Mouse (Mus musculus) forebrain, embryonic 12.5 days (tissue): ENCODE measurements around the gene Tspyl3. TPM values are rescaled to one million over a fixed set of nuclear protein-coding genes. Genes with fewer than 3 reads are reported as not detected.

ENCODE experiments used
- ATAC-seq: fragments of 200-750 bp; cut with Nextera tagmentation; 2 replicates; pipeline ENCODE4 v1.8.0; 2017; ENCODE audit warnings: moderate TSS enrichment; ENCODE audit not compliant: low FRiP score
- H3K27ac ChIP-seq: fragments of 300-500 bp; sonication (generic); 2 replicates; pipeline ENCODE4 v1.5.1; 2016; ENCODE audit warnings: mild to moderate bottlenecking
- H3K27me3 ChIP-seq: fragments of 300-500 bp; sonication (generic); 2 replicates; pipeline ENCODE4 v1.6.1; 2016; ENCODE audit warnings: mild to moderate bottlenecking
- H3K36me3 ChIP-seq: fragments of 300-500 bp; sonication (generic); replicated peaks from 2 replicates; pipeline ENCODE4 v1.6.1; 2016; ENCODE audit warnings: mild to moderate bottlenecking
- H3K4me1 ChIP-seq: fragments of 300-500 bp; sonication (generic); 2 replicates; pipeline ENCODE4 v1.6.1; 2016
- H3K4me2 ChIP-seq: fragments of 300-500 bp; sonication (generic); 2 replicates; pipeline ENCODE4 v1.6.1; 2016; ENCODE audit warnings: mild to moderate bottlenecking, moderate library complexity
- H3K4me3 ChIP-seq: fragments of 300-500 bp; sonication (generic); replicated peaks from 2 replicates; pipeline ENCODE4 v1.5.1; 2016; ENCODE audit warnings: mild to moderate bottlenecking
- H3K9ac ChIP-seq: fragments of 300-500 bp; sonication (generic); 2 replicates; pipeline ENCODE4 v1.6.1; 2016; ENCODE audit warnings: mild to moderate bottlenecking
- H3K9me3 ChIP-seq: fragments of 300-500 bp; sonication (generic); 2 replicates; pipeline ENCODE4 v1.6.1; 2016
- WGBS: fragments of 180-500 bp; shearing (Covaris S2); methylation state at CpG from one replicate; pipeline ENCODE4 v1.1.7; 2016; 5-methylcytosine and 5-hydroxymethylcytosine counted together
- polyA plus RNA-seq: library from polyadenylated mRNA; unstranded; fragments of >200 nt; fragmentation: Nextera tagmentation; extraction: Ambion mirVana; gene quantifications from 2 replicates; pipeline ENCODE4 v1.2.1, GENCODE M21; 2016

Tspyl3 gene
- polyA plus RNA-seq, 1 experiment from 2014 or later = 9.5 TPM

DNA sequence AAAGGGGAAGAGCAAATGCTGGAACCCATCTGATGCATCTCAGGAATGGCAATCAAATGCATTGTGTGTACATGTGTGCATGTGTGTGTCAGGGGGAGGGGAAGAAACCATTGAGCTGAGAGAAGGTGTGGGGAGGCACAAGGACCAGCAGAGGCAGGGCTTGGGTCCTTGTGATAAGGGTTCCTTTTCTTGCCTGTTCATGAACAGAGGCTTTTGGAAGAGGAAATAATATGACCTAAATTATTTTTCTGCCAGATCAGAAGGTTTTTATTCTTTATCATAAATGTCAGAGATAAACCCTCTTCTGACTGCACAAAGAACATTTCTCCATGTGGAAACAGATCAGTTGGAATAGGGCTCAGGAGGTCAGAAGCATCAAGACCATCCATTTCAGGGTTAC, 3.1 kb downstream of the Tspyl3 start:
- no peaks in the 10 kb centered on the region for H3K27me3 ChIP-seq

DNA sequence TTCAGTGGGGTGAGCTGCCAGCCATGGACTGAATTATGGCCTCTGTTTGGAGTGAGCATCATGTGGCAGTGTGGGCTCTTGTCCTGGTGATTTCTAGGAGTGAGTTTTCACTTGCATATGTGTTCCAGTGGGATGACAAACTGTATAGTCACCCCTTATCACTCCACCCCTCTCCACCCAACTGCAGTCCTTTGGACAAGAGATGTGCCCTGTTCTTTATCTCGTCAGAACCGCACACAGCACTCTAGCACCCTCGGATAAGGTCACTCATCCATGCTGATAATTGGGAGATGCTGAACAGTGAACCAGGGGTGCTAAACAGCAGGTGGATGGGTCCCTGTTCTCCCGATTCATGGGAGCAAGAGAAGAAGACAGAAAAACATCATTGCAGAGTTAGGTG, 3.6 kb downstream of the Tspyl3 start:
- ATAC-seq = no peak
- no peak overlapping the region for H3K27ac ChIP-seq
- no peak overlapping the region for H3K4me2 ChIP-seq
- 87% methylated on average over 4 of the region's 4 CpGs for WGBS
- 0 out of 2 replicates have a peak, but pooled peaks cover under 1% of the 10 kb centered on the region for H3K36me3 ChIP-seq
- H3K9me3 ChIP-seq = no peaks in the 10 kb centered on the region
- H3K4me1 ChIP-seq = peaks cover 14% of the 10 kb centered on the region
- H3K27me3 ChIP-seq = no peaks in the 10 kb centered on the region
- no peak overlapping the region for H3K9ac ChIP-seq
- no peak overlapping the region for H3K4me3 ChIP-seq

More for the DNA sequence above, 3.1 kb downstream of the Tspyl3 start:
- Histone ChIP-seq H3K4me1 (peaks cover 14% of the 10 kb centered on the region), H3K4me3 (no peak overlapping the region), H3K4me2 (no peak overlapping the region), H3K9ac (no peak overlapping the region), H3K9me3 (no peaks in the 10 kb centered on the region), H3K36me3 (peaks cover 5% of the 10 kb centered on the region; the same call in 1 of the 2 replicates), H3K27ac (no peak overlapping the region)
- ATAC-seq = no peak

GRCm38 (mm10) chr2:153218516-153218915, 6.7 kb downstream of the Tspyl3 start:
- no peak for ATAC-seq
- Histone ChIP-seq H3K4me1 (no peaks in the 10 kb centered on the region), H3K27me3 (no peaks in the 10 kb centered on the region), H3K9ac (no peak overlapping the region), H3K4me3 (no peak overlapping the region), H3K27ac (no peak overlapping the region), H3K36me3 (no peaks in the 10 kb centered on the region), H3K9me3 (no peaks in the 10 kb centered on the region), H3K4me2 (no peak overlapping the region)
- 88% methylated on average over 3 of the region's 3 CpGs for WGBS

DNA sequence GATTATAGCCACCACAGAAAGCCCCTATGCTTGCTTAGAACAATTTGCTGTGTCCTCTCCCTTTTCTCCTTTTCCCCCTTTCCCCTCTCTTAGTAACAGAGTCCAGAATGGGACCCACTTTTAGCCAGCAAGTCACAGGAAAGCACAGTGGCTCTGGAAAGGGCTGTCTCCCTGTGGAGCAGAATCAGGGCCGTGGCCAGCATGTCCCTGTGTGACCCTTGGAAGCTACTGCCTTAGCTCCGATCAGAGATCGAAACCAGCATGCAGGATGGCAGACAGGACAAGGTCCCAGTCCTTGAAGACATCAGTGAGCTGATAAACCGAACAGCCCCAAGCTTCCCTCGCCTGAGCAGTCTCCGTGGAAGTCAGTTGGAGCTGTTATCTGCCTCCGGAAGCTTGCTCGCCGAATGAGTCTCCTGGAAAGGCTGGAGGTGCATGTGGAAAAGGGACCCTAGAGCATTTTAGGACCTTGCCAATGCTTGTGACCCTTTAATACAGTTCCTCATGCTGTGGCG, 7.4 kb downstream of the Tspyl3 start:
- H3K4me3 ChIP-seq = no peak overlapping the region
- H3K4me2 ChIP-seq = no peak overlapping the region
- H3K36me3 ChIP-seq = no peaks in the 10 kb centered on the region
- H3K9ac ChIP-seq = no peak overlapping the region
- WGBS = 88% methylated on average over 10 of the region's 10 CpGs
- H3K27me3 ChIP-seq = no peaks in the 10 kb centered on the region
- H3K4me1 ChIP-seq = no peaks in the 10 kb centered on the region
- ATAC-seq = no peak
- H3K27ac ChIP-seq = no peak overlapping the region
- no peaks in the 10 kb centered on the region for H3K9me3 ChIP-seq

GRCm38 (mm10) chr2:153215421-153215820, 9.8 kb downstream of the Tspyl3 start:
- H3K27ac ChIP-seq = no peak overlapping the region
- 88% methylated on average over 4 of the region's 4 CpGs for WGBS
- H3K9ac ChIP-seq = no peak overlapping the region
- no peaks in the 10 kb centered on the region for H3K9me3 ChIP-seq
- no peak overlapping the region for H3K4me2 ChIP-seq
- H3K27me3 ChIP-seq = no peaks in the 10 kb centered on the region
- no peak overlapping the region for H3K4me3 ChIP-seq
- H3K36me3 ChIP-seq = no peaks in the 10 kb centered on the region
- no peak for ATAC-seq
- no peaks in the 10 kb centered on the region for H3K4me1 ChIP-seq

- Histone ChIP-seq H3K36me3 (peaks cover 3% of the 10 kb centered on the region), H3K27me3 (no peaks in the 10 kb centered on the region), H3K9me3 (no peaks in the 10 kb centered on the region), H3K27ac (no peak overlapping the region), H3K4me1 (no peaks in the 10 kb centered on the region), H3K9ac (no peak overlapping the region), H3K4me2 (no peak overlapping the region), H3K4me3 (no peak overlapping the region)
- 79% methylated on average over 6 of the region's 6 CpGs for WGBS
- ATAC-seq = no peak
Observed at GRCm38 (mm10) chr2:153214771-153215259, 10.4 kb downstream of the Tspyl3 start.

- no peak for ATAC-seq
- no peak overlapping the region for H3K4me2 ChIP-seq
- H3K9me3 ChIP-seq = no peaks in the 10 kb centered on the region
- no peak overlapping the region for H3K9ac ChIP-seq
- H3K36me3 ChIP-seq = peaks cover 16% of the 10 kb centered on the region
- no peak overlapping the region for H3K27ac ChIP-seq
- H3K4me3 ChIP-seq = no peak overlapping the region
- no peaks in the 10 kb centered on the region for H3K27me3 ChIP-seq
- 87% methylated on average over 4 of the region's 4 CpGs for WGBS
- no peaks in the 10 kb centered on the region for H3K4me1 ChIP-seq
Observed at GRCm38 (mm10) chr2:153213351-153213750, 11.9 kb downstream of the Tspyl3 start.

DNA sequence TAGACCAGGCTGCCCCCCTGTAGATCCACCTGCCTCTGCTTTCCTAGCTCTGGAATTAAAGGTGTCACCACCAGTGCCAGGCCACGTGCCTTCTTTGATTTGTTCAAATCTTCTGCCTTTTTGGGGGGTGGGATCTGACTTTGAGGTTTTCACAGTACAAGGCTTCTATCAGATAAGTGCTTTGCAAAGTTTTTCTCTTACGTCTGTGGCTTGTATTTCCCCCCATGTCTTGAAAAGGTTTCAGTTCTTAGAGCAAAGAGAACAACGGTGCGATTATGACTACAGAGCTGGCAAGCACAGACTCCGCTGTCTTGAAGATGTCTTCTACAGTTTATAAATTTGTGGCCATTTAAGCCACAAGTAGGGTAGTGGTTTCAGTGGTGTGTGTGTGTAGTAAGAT, 13.8 kb downstream of the Tspyl3 start:
- H3K36me3 ChIP-seq = peaks cover 33% of the 10 kb centered on the region
- H3K4me3 ChIP-seq = no peak overlapping the region
- H3K27me3 ChIP-seq = no peaks in the 10 kb centered on the region
- 94% methylated on average over 5 of the region's 5 CpGs for WGBS
- no peaks in the 10 kb centered on the region for H3K4me1 ChIP-seq
- H3K9me3 ChIP-seq = no peaks in the 10 kb centered on the region
- no peak overlapping the region for H3K4me2 ChIP-seq
- ATAC-seq = no peak
- no peak overlapping the region for H3K27ac ChIP-seq
- H3K9ac ChIP-seq = no peak overlapping the region

- no peak overlapping the region for H3K9ac ChIP-seq
- no peaks in the 10 kb centered on the region for H3K27me3 ChIP-seq
- no peaks in the 10 kb centered on the region for H3K9me3 ChIP-seq
- no peak for ATAC-seq
- peaks cover 55% of the 10 kb centered on the region for H3K36me3 ChIP-seq
- H3K27ac ChIP-seq = no peak overlapping the region
- no peaks in the 10 kb centered on the region for H3K4me1 ChIP-seq
- H3K4me3 ChIP-seq = no peak overlapping the region
- H3K4me2 ChIP-seq = no peak overlapping the region
- whole genome bisulfite sequencing = 88% methylated on average over 5 of the region's 5 CpGs
Observed at GRCm38 (mm10) chr2:153209286-153209685, 16.0 kb downstream of the Tspyl3 start.

- H3K27ac ChIP-seq = no peak overlapping the region
- H3K4me1 ChIP-seq = no peaks in the 10 kb centered on the region
- no peak overlapping the region for H3K4me3 ChIP-seq
- H3K4me2 ChIP-seq = no peak overlapping the region
- 100% methylated on average over 2 of the region's 2 CpGs for WGBS
- no peaks in the 10 kb centered on the region for H3K9me3 ChIP-seq
- ATAC-seq = no peak
- no peak overlapping the region for H3K9ac ChIP-seq
- H3K36me3 ChIP-seq = peaks cover 64% of the 10 kb centered on the region
- no peaks in the 10 kb centered on the region for H3K27me3 ChIP-seq
Observed at GRCm38 (mm10) chr2:153208149-153208548, 17.1 kb downstream of the Tspyl3 start.

DNA sequence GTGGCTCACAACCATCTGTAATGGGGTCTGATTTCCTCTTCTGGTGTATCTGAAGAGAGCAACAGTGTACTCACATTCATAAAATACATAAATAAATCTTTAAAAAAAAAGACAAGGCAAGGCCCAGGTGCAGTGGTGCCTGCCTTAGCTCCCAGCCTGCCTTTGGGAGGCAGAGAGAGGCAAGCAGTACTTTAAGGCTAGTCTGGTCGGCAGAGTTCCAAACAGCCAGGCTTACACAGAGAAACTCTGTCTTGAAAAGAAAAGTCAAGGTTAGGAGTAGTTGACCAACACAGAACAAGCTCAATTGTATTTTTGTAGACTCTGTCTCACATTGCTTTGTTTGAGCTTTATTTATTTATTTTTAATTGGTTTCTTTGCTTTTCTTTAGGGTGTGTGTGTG, 22.5 kb downstream of the Tspyl3 start:
- Histone ChIP-seq H3K4me1 (peaks cover 4% of the 10 kb centered on the region; the same call in 1 of the 2 replicates), H3K4me2 (no peak overlapping the region), H3K27ac (no peak overlapping the region), H3K9ac (no peak overlapping the region), H3K27me3 (no peaks in the 10 kb centered on the region), H3K4me3 (no peak overlapping the region), H3K9me3 (no peaks in the 10 kb centered on the region), H3K36me3 (peaks cover 79% of the 10 kb centered on the region)
- 77% methylated on average over 1 of the region's 1 CpGs for WGBS
- no peak for ATAC-seq

DNA sequence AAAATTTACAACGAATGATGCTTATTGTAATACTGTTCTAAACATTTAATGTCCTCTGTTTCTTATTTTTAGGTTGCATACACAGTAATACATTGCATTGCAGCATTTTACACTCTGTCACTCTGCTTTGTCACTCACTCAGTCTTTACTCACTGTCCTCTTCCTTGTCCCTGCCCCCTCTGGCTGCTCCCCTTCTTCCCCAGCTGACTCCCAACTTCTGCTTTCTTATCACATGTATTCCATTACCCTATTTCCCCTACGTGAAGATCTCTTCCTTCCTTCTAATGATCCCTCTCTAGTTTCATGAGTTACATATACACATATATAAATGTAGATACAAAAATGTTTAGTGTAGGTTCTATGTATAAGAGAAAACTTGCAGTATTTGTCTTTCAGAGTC, 26.1 kb downstream of the Tspyl3 start:
- Histone ChIP-seq H3K9me3 (no peaks in the 10 kb centered on the region), H3K4me3 (no peak overlapping the region), H3K9ac (no peak overlapping the region), H3K27me3 (no peaks in the 10 kb centered on the region), H3K27ac (no peak overlapping the region), H3K4me2 (no peak overlapping the region), H3K36me3 (peaks cover 71% of the 10 kb centered on the region), H3K4me1 (peaks cover 4% of the 10 kb centered on the region; the same call in 1 of the 2 replicates)
- WGBS = 94% methylated on average over 2 of the region's 2 CpGs
- no peak for ATAC-seq

- no peaks in the 10 kb centered on the region for H3K9me3 ChIP-seq
- no peak overlapping the region for H3K4me2 ChIP-seq
- H3K4me3 ChIP-seq = no peak overlapping the region
- peaks cover 4% of the 10 kb centered on the region; the same call in 1 of the 2 replicates for H3K4me1 ChIP-seq
- no peak for ATAC-seq
- H3K27ac ChIP-seq = no peak overlapping the region
- H3K36me3 ChIP-seq = peaks cover 68% of the 10 kb centered on the region
- no peaks in the 10 kb centered on the region for H3K27me3 ChIP-seq
- H3K9ac ChIP-seq = no peak overlapping the region
- 76% methylated on average over 5 of the region's 5 CpGs for WGBS
Observed at GRCm38 (mm10) chr2:153198485-153198884, 26.8 kb downstream of the Tspyl3 start.
